25 mouse cellular contexts compared by ENCODE assay signal in genomic region chr12:77047273-77047672, GRCm38 (mm10).
DNase-seq lines count a peak whose midpoint lies in the region; ATAC-seq lines count a peak whose summit lies in the region.
"Had no signal": no experiment of that assay in that cellular context is flagged by ENCODE, and none has a peak within 500 bp of the region (broad histone marks: within the 10 kb centered on the region; RNA-seq: fewer than 3 reads in every experiment).

No protein-coding gene starts in this region.

- H3K9ac ChIP-seq in forebrain, embryonic 11.5 days (ENCODE audit: low read length), result no peak overlapping the region
- H3K9ac ChIP-seq in forebrain, embryonic 16.5 days (replicated peaks; ENCODE audit: low read depth, low read length), result no peak overlapping the region
- no peak overlapping the region for H3K9ac ChIP-seq in midbrain, embryonic 11.5 days (ENCODE audit: low read length)
- H3K9ac ChIP-seq in midbrain, embryonic 14.5 days (replicated peaks; ENCODE audit: low read length), result no peak overlapping the region
- H3K9ac ChIP-seq: embryonic facial prominence, embryonic 13.5 days; embryonic facial prominence, embryonic 15.5 days; forebrain, embryonic 13.5 days; forebrain, embryonic 15.5 days had no signal

- H3K9me3 ChIP-seq in forebrain, embryonic 11.5 days (ENCODE audit: control insufficient read depth, low read length), result no peaks in the 10 kb centered on the region
- no peaks in the 10 kb centered on the region for H3K9me3 ChIP-seq in forebrain, embryonic 16.5 days (ENCODE audit: control insufficient read depth, low read length)
- H3K9me3 ChIP-seq in midbrain, embryonic 11.5 days (ENCODE audit: control insufficient read depth, low read length), result no peaks in the 10 kb centered on the region
- H3K9me3 ChIP-seq in midbrain, embryonic 14.5 days (ENCODE audit: control insufficient read depth, low read length), result no peaks in the 10 kb centered on the region
- H3K9me3 ChIP-seq: embryonic facial prominence, embryonic 15.5 days; forebrain, embryonic 10.5 days; forebrain, embryonic 13.5 days; forebrain, embryonic 15.5 days had no signal

- no peak overlapping the region for H3K4me3 ChIP-seq in forebrain, embryonic 11.5 days (ENCODE audit: low read depth, low read length)
- H3K4me3 ChIP-seq in forebrain, embryonic 16.5 days (replicated peaks; ENCODE audit: low read length), result no peak overlapping the region
- no peak overlapping the region for H3K4me3 ChIP-seq in midbrain, embryonic 11.5 days (ENCODE audit: low read depth, low read length)
- H3K4me3 ChIP-seq in midbrain, embryonic 14.5 days (replicated peaks; ENCODE audit: low read depth, low read length), result no peak overlapping the region
- H3K4me3 ChIP-seq: embryonic facial prominence, embryonic 13.5 days; embryonic facial prominence, embryonic 15.5 days; erythroblast, embryonic 14.5 days; forebrain, embryonic 10.5 days; forebrain, embryonic 13.5 days; forebrain, embryonic 15.5 days had no signal

- no peaks in the 10 kb centered on the region for H3K27me3 ChIP-seq in forebrain, embryonic 11.5 days (ENCODE audit: control insufficient read depth, insufficient read depth, low read length)
- H3K27me3 ChIP-seq in forebrain, embryonic 16.5 days (replicated peaks; ENCODE audit: control insufficient read depth, insufficient read depth, low read length), result no peaks in the 10 kb centered on the region
- H3K27me3 ChIP-seq in midbrain, embryonic 11.5 days (ENCODE audit: control insufficient read depth, insufficient read depth, low read length), result no peaks in the 10 kb centered on the region
- H3K27me3 ChIP-seq in midbrain, embryonic 14.5 days (ENCODE audit: control insufficient read depth, insufficient read depth, low read length), result no peaks in the 10 kb centered on the region
- H3K27me3 ChIP-seq: CH12.LX; forebrain, embryonic 13.5 days; forebrain, embryonic 15.5 days had no signal

- no peaks in the 10 kb centered on the region for H3K36me3 ChIP-seq in forebrain, embryonic 11.5 days (ENCODE audit: control insufficient read depth, insufficient read depth, low read length)
- no peaks in the 10 kb centered on the region for H3K36me3 ChIP-seq in forebrain, embryonic 16.5 days (ENCODE audit: control insufficient read depth, insufficient read depth)
- no peaks in the 10 kb centered on the region for H3K36me3 ChIP-seq in midbrain, embryonic 11.5 days (ENCODE audit: control insufficient read depth, insufficient read depth, low read length)
- no peaks in the 10 kb centered on the region for H3K36me3 ChIP-seq in midbrain, embryonic 14.5 days (ENCODE audit: control insufficient read depth, insufficient read depth, low read length)
- H3K36me3 ChIP-seq: embryonic facial prominence, embryonic 13.5 days; embryonic facial prominence, embryonic 15.5 days; forebrain, embryonic 10.5 days; forebrain, embryonic 15.5 days had no signal

- H3K4me2 ChIP-seq in forebrain, embryonic 11.5 days (ENCODE audit: low read depth, low read length, severe bottlenecking), result no peak overlapping the region
- no peak overlapping the region for H3K4me2 ChIP-seq in forebrain, embryonic 16.5 days (ENCODE audit: low read length)
- H3K4me2 ChIP-seq in midbrain, embryonic 11.5 days, result no peak overlapping the region
- no peak overlapping the region for H3K4me2 ChIP-seq in midbrain, embryonic 14.5 days (ENCODE audit: low read length)
- H3K4me2 ChIP-seq: embryonic facial prominence, embryonic 13.5 days; embryonic facial prominence, embryonic 15.5 days; forebrain, embryonic 13.5 days; forebrain, embryonic 15.5 days had no signal

- no peak for ATAC-seq in forebrain, embryonic 11.5 days (replicated peaks; ENCODE audit: low FRiP score)
- no peak for ATAC-seq in forebrain, embryonic 16.5 days
- no peak for ATAC-seq in midbrain, embryonic 11.5 days (ENCODE audit: low FRiP score)
- ATAC-seq in midbrain, embryonic 14.5 days (ENCODE audit: low FRiP score, low TSS enrichment), result no peak
- ATAC-seq in megakaryocyte, adult 5-6 weeks (ENCODE audit: poor library complexity, severe bottlenecking), result peak; percentile 73
- ATAC-seq: CD4-positive, CD25-positive, alpha-beta regulatory T cell, adult 4 months; forebrain, embryonic 13.5 days; forebrain, embryonic 15.5 days had no signal

- 81% methylated on average over 1 of the region's 1 CpGs for whole genome bisulfite sequencing in forebrain, embryonic 11.5 days
- 74% methylated on average over 1 of the region's 1 CpGs for WGBS in forebrain, embryonic 16.5 days
- WGBS in midbrain, embryonic 11.5 days, result 83% methylated on average over 1 of the region's 1 CpGs
- WGBS in midbrain, embryonic 14.5 days, result 75% methylated on average over 1 of the region's 1 CpGs

- H3K4me1 ChIP-seq in forebrain, embryonic 11.5 days (replicated peaks; ENCODE audit: control insufficient read depth, insufficient read depth, low read length), result no peaks in the 10 kb centered on the region
- H3K4me1 ChIP-seq in forebrain, embryonic 16.5 days (replicated peaks; ENCODE audit: control insufficient read depth, insufficient read depth, low read length), result no peaks in the 10 kb centered on the region
- no peaks in the 10 kb centered on the region for H3K4me1 ChIP-seq in midbrain, embryonic 11.5 days (ENCODE audit: control insufficient read depth, insufficient read depth, low read length)
- no peaks in the 10 kb centered on the region for H3K4me1 ChIP-seq in midbrain, embryonic 14.5 days (ENCODE audit: control insufficient read depth, insufficient read depth, low read length)
- H3K4me1 ChIP-seq: embryonic facial prominence, embryonic 13.5 days; embryonic facial prominence, embryonic 15.5 days; forebrain, embryonic 13.5 days; forebrain, embryonic 15.5 days had no signal

- peak; percentile 16 for DNase-seq in forebrain, embryonic 11.5 days (ENCODE audit: low spot score)
- peak; percentile 4 for DNase-seq in midbrain, embryonic 11.5 days (ENCODE audit: low spot score, missing footprints)
- DNase-seq in midbrain, embryonic 14.5 days, result no peak
- DNase-seq in cerebellum, adult 9-11 months, result no peak
- no peak for DNase-seq in kidney, postnatal 10 days
- DNase-seq: adrenal gland, adult 8-10 months; adrenal gland, postnatal 14 days; adrenal gland, postnatal 36 days; B cell, adult 2 months; cerebellum, adult 11-12 months; cerebellum, adult 2 months; cerebellum, adult 9-10 months; cerebellum, postnatal 14 days; cerebellum, postnatal 36 days; embryo, embryonic 11 days had no signal

- H3K27ac ChIP-seq in forebrain, embryonic 11.5 days (ENCODE audit: low read depth, low read length), result no peak overlapping the region
- no peak overlapping the region for H3K27ac ChIP-seq in forebrain, embryonic 16.5 days (ENCODE audit: low read length)
- H3K27ac ChIP-seq in midbrain, embryonic 11.5 days (ENCODE audit: low read depth, low read length), result no peak overlapping the region
- no peak overlapping the region for H3K27ac ChIP-seq in midbrain, embryonic 14.5 days (replicated peaks; ENCODE audit: low read depth, low read length)
- H3K27ac ChIP-seq: embryonic facial prominence, embryonic 13.5 days; embryonic facial prominence, embryonic 15.5 days; forebrain, embryonic 10.5 days; forebrain, embryonic 13.5 days; forebrain, embryonic 15.5 days had no signal

Comparison
In these comparisons a context has a peak if more than half of its experiments do, and no peak if none do; other contexts are left out.
1. DNase-seq: peak in forebrain, embryonic 11.5 days (single experiment) and midbrain, embryonic 11.5 days (single experiment); none in midbrain, embryonic 14.5 days (single experiment), cerebellum, adult 9-11 months (single experiment) and kidney, postnatal 10 days (single experiment).